Mouse (Mus musculus): ENCODE results near the gene Elobl. TPM values are rescaled to one million over a fixed set of nuclear protein-coding genes. Genes with fewer than 3 reads are reported as not detected.

Gene Elobl
- total and polyA plus RNA-seq, 3 experiments, result not detected

- Histone ChIP-seq H3K36me3 (replicated peaks in 1 of 2; ENCODE audit: control insufficient read depth in 1 of 2, insufficient read depth in 1 of 2, low read length in 1 of 2) (peaks cover 47 to 93% of the 10 kb centered on the region in 2 experiments), H3K4me2 (ENCODE audit: insufficient read depth, low read depth, poor library complexity, severe bottlenecking) (no peak overlapping the region), H3K4me1 (ENCODE audit: control insufficient read depth in 1 of 2, insufficient read depth in 2 of 2) (peaks cover 19 to 51% of the 10 kb centered on the region in 2 experiments), H3K9ac (ENCODE audit: insufficient read depth, low read depth) (no peak overlapping the region), H3K79me2 (replicated peaks; ENCODE audit: control insufficient read depth, extremely low read depth, insufficient read depth, poor library complexity, severe bottlenecking) (peaks cover 11% of the 10 kb centered on the region), H3K27me3 (replicated peaks) (no peaks in the 10 kb centered on the region), H3K4me3 (replicated peaks in 1 of 3; ENCODE audit: low read depth in 2 of 3, low read length in 2 of 3, poor library complexity in 1 of 3) (no peak overlapping the region), H3K9me3 (replicated peaks; ENCODE audit: low read length) (no peaks in the 10 kb centered on the region), H3K27ac (ENCODE audit: insufficient read depth, low read depth) (no peak overlapping the region)
- in situ Hi-C loops (cut with MboI; ENCODE audit: low pct_ligation_motif_present, low pct_unique_long_range_greater_than_20kb, low sequenced_read_pairs), result no loop called here
- dilution Hi-C loops (cut with MboI; ENCODE audit: extremely low pct_ligation_motif_present, extremely low pct_unique_long_range_greater_than_20kb, low sequenced_read_pairs), result no loop called here
- DNase-seq (ENCODE audit: extremely low read depth), result no peak
- TF ChIP-seq JUN (IDR thresholded peaks at IDR 0.05; ENCODE audit: insufficient read depth, low read depth, low read length) (no peak), MAFK (IDR thresholded peaks at IDR 0.05; ENCODE audit: insufficient replicate concordance, low read length) (no peak), PAX5 (IDR thresholded peaks at IDR 0.05; ENCODE audit: low read length) (no peak), ELF1 (IDR thresholded peaks at IDR 0.05; ENCODE audit: low read depth, low read length) (no peak), CHD2 (IDR thresholded peaks at IDR 0.05; ENCODE audit: low read length) (no peak), MAX (IDR thresholded peaks at IDR 0.05; ENCODE audit: low read length) (no peak), SMC3 (IDR thresholded peaks at IDR 0.05; ENCODE audit: low read depth, low read length) (no peak), BHLHE40 (IDR thresholded peaks at IDR 0.05; ENCODE audit: low read depth, low read length) (no peak), ZC3H11A (IDR thresholded peaks at IDR 0.05; ENCODE audit: low read depth, low read length) (no peak), POLR2A (IDR thresholded peaks at IDR 0.05; ENCODE audit: low read depth, low read length) (no peak), RAD21 (IDR thresholded peaks at IDR 0.05; ENCODE audit: low read depth, low read length) (no peak), KAT2A (IDR thresholded peaks at IDR 0.05; ENCODE audit: insufficient replicate concordance, low read length) (no peak), NELFE (IDR thresholded peaks at IDR 0.05; ENCODE audit: low read depth, low read length) (no peak), MEF2A (IDR thresholded peaks at IDR 0.05; ENCODE audit: borderline replicate concordance, low read depth, low read length) (no peak)
Observed at GRCm38 (mm10) chr11:89007582-89007981, 40.9 kb upstream of the Elobl start.

- dilution Hi-C loops (cut with MboI; ENCODE audit: extremely low pct_ligation_motif_present, extremely low pct_unique_long_range_greater_than_20kb, low sequenced_read_pairs) (no loop called here), in situ Hi-C loops (cut with MboI; ENCODE audit: low pct_ligation_motif_present, low pct_unique_long_range_greater_than_20kb, low sequenced_read_pairs) (no loop called here)
- Histone ChIP-seq H3K9ac (ENCODE audit: insufficient read depth, low read depth) (no peak overlapping the region), H3K27ac (ENCODE audit: insufficient read depth, low read depth) (no peak overlapping the region), H3K4me3 (replicated peaks in 1 of 3; ENCODE audit: low read depth in 2 of 3, low read length in 2 of 3, poor library complexity in 1 of 3) (no peak overlapping the region), H3K9me3 (replicated peaks; ENCODE audit: low read length) (no peaks in the 10 kb centered on the region), H3K79me2 (replicated peaks; ENCODE audit: control insufficient read depth, extremely low read depth, insufficient read depth, poor library complexity, severe bottlenecking) (peaks cover 19% of the 10 kb centered on the region), H3K4me2 (ENCODE audit: insufficient read depth, low read depth, poor library complexity, severe bottlenecking) (no peak overlapping the region), H3K36me3 (replicated peaks in 1 of 2; ENCODE audit: control insufficient read depth in 1 of 2, insufficient read depth in 1 of 2, low read length in 1 of 2) (peaks cover 38 to 91% of the 10 kb centered on the region in 2 experiments), H3K4me1 (ENCODE audit: control insufficient read depth in 1 of 2, insufficient read depth in 2 of 2) (peaks cover 25 to 60% of the 10 kb centered on the region in 2 experiments), H3K27me3 (replicated peaks) (no peaks in the 10 kb centered on the region)
- no peak for DNase-seq (ENCODE audit: extremely low read depth)
- TF ChIP-seq MYC (IDR thresholded peaks at IDR 0.05; ENCODE audit: low read depth, low read length), result no peak
- no peak for TF ChIP-seq USF2 (conservative IDR thresholded peaks at IDR 0.05; ENCODE audit: low read depth, low read length)
- no peak for TF ChIP-seq CHD2 (IDR thresholded peaks at IDR 0.05; ENCODE audit: low read length)
Observed at GRCm38 (mm10) chr11:89006404-89006803, 39.7 kb upstream of the Elobl start.

Measured in CH12.LX (cell line).